Mouse (Mus musculus): ENCODE results near the gene Ankfn1. TPM values are rescaled to one million over a fixed set of nuclear protein-coding genes. Genes with fewer than 3 reads are reported as not detected.

Gene Ankfn1
- polyA plus RNA-seq, 1 experiment from 2014 or later = 2.5 TPM

GRCm38 (mm10) chr11:89606346-89606745 is 171.1 kb downstream of the Ankfn1 start:
- Histone ChIP-seq H3K4me2 (ENCODE audit: low read depth, low read length) (no peak overlapping the region), H3K9ac (ENCODE audit: low read length) (no peak overlapping the region), H3K27ac (ENCODE audit: low read length) (peak overlapping the region; percentile 42), H3K9me3 (ENCODE audit: control insufficient read depth, low read length) (no peaks in the 10 kb centered on the region), H3K4me1 (replicated peaks; ENCODE audit: control insufficient read depth, insufficient read depth, low read length) (peaks cover 4% of the 10 kb centered on the region; the same call in 1 of the 2 replicates), H3K27me3 (ENCODE audit: control insufficient read depth, insufficient read depth, low read depth, low read length) (no peaks in the 10 kb centered on the region), H3K4me3 (ENCODE audit: low read length) (no peak overlapping the region), H3K36me3 (ENCODE audit: control insufficient read depth, insufficient read depth, low read length) (no peaks in the 10 kb centered on the region)
- no peak for ATAC-seq (ENCODE audit: low read depth)
- WGBS = 48% methylated on average over 6 of the region's 6 CpGs

- no peak overlapping the region for H3K27ac ChIP-seq (ENCODE audit: low read length)
- H3K27me3 ChIP-seq (ENCODE audit: control insufficient read depth, insufficient read depth, low read depth, low read length) = no peaks in the 10 kb centered on the region
- H3K9me3 ChIP-seq (ENCODE audit: control insufficient read depth, low read length) = no peaks in the 10 kb centered on the region
- no peak overlapping the region for H3K4me2 ChIP-seq (ENCODE audit: low read depth, low read length)
- WGBS = 70% methylated on average over 5 of the region's 5 CpGs
- ATAC-seq (ENCODE audit: low read depth) = no peak
- H3K36me3 ChIP-seq (ENCODE audit: control insufficient read depth, insufficient read depth, low read length) = no peaks in the 10 kb centered on the region
- H3K4me1 ChIP-seq (replicated peaks; ENCODE audit: control insufficient read depth, insufficient read depth, low read length) = peaks cover 14% of the 10 kb centered on the region
- no peak overlapping the region for H3K9ac ChIP-seq (ENCODE audit: low read length)
- H3K4me3 ChIP-seq (ENCODE audit: low read length) = no peak overlapping the region
Measured at GRCm38 (mm10) chr11:89602966-89603365, 174.5 kb downstream of the Ankfn1 start.

- Histone ChIP-seq H3K4me1 (replicated peaks; ENCODE audit: control insufficient read depth, insufficient read depth, low read length) (peaks cover 10% of the 10 kb centered on the region), H3K4me2 (ENCODE audit: low read depth, low read length) (0 out of 2 replicates have a peak overlapping the region, but pooled peaks have one; percentile 1), H3K27ac (ENCODE audit: low read length) (peak overlapping the region; percentile 40; the same call in 1 of the 2 replicates), H3K27me3 (ENCODE audit: control insufficient read depth, insufficient read depth, low read depth, low read length) (no peaks in the 10 kb centered on the region), H3K9me3 (ENCODE audit: control insufficient read depth, low read length) (no peaks in the 10 kb centered on the region), H3K9ac (ENCODE audit: low read length) (no peak overlapping the region), H3K4me3 (ENCODE audit: low read length) (no peak overlapping the region), H3K36me3 (ENCODE audit: control insufficient read depth, insufficient read depth, low read length) (no peaks in the 10 kb centered on the region)
- WGBS = 25% methylated on average over 8 of the region's 8 CpGs
- ATAC-seq (ENCODE audit: low read depth) = peak; percentile 90
Measured at GRCm38 (mm10) chr11:89600921-89601515, 176.4 kb downstream of the Ankfn1 start.

GRCm38 (mm10) chr11:89590273-89590874 is 187.1 kb downstream of the Ankfn1 start:
- no peaks in the 10 kb centered on the region for H3K4me1 ChIP-seq (replicated peaks; ENCODE audit: control insufficient read depth, insufficient read depth, low read length)
- H3K4me2 ChIP-seq (ENCODE audit: low read depth, low read length) = no peak overlapping the region
- no peaks in the 10 kb centered on the region for H3K36me3 ChIP-seq (ENCODE audit: control insufficient read depth, insufficient read depth, low read length)
- H3K27me3 ChIP-seq (ENCODE audit: control insufficient read depth, insufficient read depth, low read depth, low read length) = no peaks in the 10 kb centered on the region
- no peak overlapping the region for H3K4me3 ChIP-seq (ENCODE audit: low read length)
- peak overlapping the region; percentile 27; the same call in 1 of the 2 replicates for H3K27ac ChIP-seq (ENCODE audit: low read length)
- no peaks in the 10 kb centered on the region for H3K9me3 ChIP-seq (ENCODE audit: control insufficient read depth, low read length)
- 32% methylated on average over 10 of the region's 10 CpGs for WGBS
- peak; percentile 77; the same call in 1 of the 2 replicates for ATAC-seq (ENCODE audit: low read depth)
- no peak overlapping the region for H3K9ac ChIP-seq (ENCODE audit: low read length)

- ATAC-seq (ENCODE audit: low read depth) = no peak
Measured at GRCm38 (mm10) chr11:89586341-89586740, 191.1 kb downstream of the Ankfn1 start.

GRCm38 (mm10) chr11:89579826-89580225 is 197.6 kb downstream of the Ankfn1 start:
- Histone ChIP-seq H3K36me3 (ENCODE audit: control insufficient read depth, insufficient read depth, low read length) (no peaks in the 10 kb centered on the region), H3K27ac (ENCODE audit: low read length) (no peak overlapping the region), H3K4me2 (ENCODE audit: low read depth, low read length) (no peak overlapping the region), H3K4me3 (ENCODE audit: low read length) (no peak overlapping the region), H3K9ac (ENCODE audit: low read length) (no peak overlapping the region), H3K27me3 (ENCODE audit: control insufficient read depth, insufficient read depth, low read depth, low read length) (no peaks in the 10 kb centered on the region), H3K4me1 (replicated peaks; ENCODE audit: control insufficient read depth, insufficient read depth, low read length) (peaks cover 3% of the 10 kb centered on the region; the same call in 1 of the 2 replicates), H3K9me3 (ENCODE audit: control insufficient read depth, low read length) (no peaks in the 10 kb centered on the region)
- 65% methylated on average over 6 of the region's 6 CpGs for WGBS
- ATAC-seq (ENCODE audit: low read depth) = no peak

More at GRCm38 (mm10) chr11:89586341-89586740, 191.1 kb downstream of the Ankfn1 start:
- Histone ChIP-seq H3K9ac (ENCODE audit: low read length) (no peak overlapping the region), H3K27ac (ENCODE audit: low read length) (no peak overlapping the region), H3K4me1 (replicated peaks; ENCODE audit: control insufficient read depth, insufficient read depth, low read length) (peaks cover 3% of the 10 kb centered on the region; the same call in 1 of the 2 replicates), H3K27me3 (ENCODE audit: control insufficient read depth, insufficient read depth, low read depth, low read length) (no peaks in the 10 kb centered on the region), H3K9me3 (ENCODE audit: control insufficient read depth, low read length) (no peaks in the 10 kb centered on the region), H3K4me2 (ENCODE audit: low read depth, low read length) (no peak overlapping the region), H3K36me3 (ENCODE audit: control insufficient read depth, insufficient read depth, low read length) (no peaks in the 10 kb centered on the region), H3K4me3 (ENCODE audit: low read length) (no peak overlapping the region)
- WGBS = 71% methylated on average over 2 of the region's 2 CpGs

GRCm38 (mm10) chr11:89579111-89579510 is 198.3 kb downstream of the Ankfn1 start:
- Histone ChIP-seq H3K36me3 (ENCODE audit: control insufficient read depth, insufficient read depth, low read length) (no peaks in the 10 kb centered on the region), H3K9me3 (ENCODE audit: control insufficient read depth, low read length) (no peaks in the 10 kb centered on the region), H3K4me1 (replicated peaks; ENCODE audit: control insufficient read depth, insufficient read depth, low read length) (peaks cover 3% of the 10 kb centered on the region; the same call in 1 of the 2 replicates), H3K4me2 (ENCODE audit: low read depth, low read length) (no peak overlapping the region), H3K9ac (ENCODE audit: low read length) (no peak overlapping the region), H3K27ac (ENCODE audit: low read length) (no peak overlapping the region), H3K4me3 (ENCODE audit: low read length) (no peak overlapping the region), H3K27me3 (ENCODE audit: control insufficient read depth, insufficient read depth, low read depth, low read length) (no peaks in the 10 kb centered on the region)
- no peak for ATAC-seq (ENCODE audit: low read depth)
- 81% methylated on average over 4 of the region's 4 CpGs for WGBS

- Histone ChIP-seq H3K4me3 (ENCODE audit: low read length) (no peak overlapping the region), H3K27ac (ENCODE audit: low read length) (no peak overlapping the region), H3K4me2 (ENCODE audit: low read depth, low read length) (no peak overlapping the region), H3K4me1 (replicated peaks; ENCODE audit: control insufficient read depth, insufficient read depth, low read length) (no peaks in the 10 kb centered on the region), H3K9ac (ENCODE audit: low read length) (no peak overlapping the region), H3K27me3 (ENCODE audit: control insufficient read depth, insufficient read depth, low read depth, low read length) (no peaks in the 10 kb centered on the region), H3K36me3 (ENCODE audit: control insufficient read depth, insufficient read depth, low read length) (no peaks in the 10 kb centered on the region), H3K9me3 (ENCODE audit: control insufficient read depth, low read length) (no peaks in the 10 kb centered on the region)
- ATAC-seq (ENCODE audit: low read depth) = no peak
- WGBS = 39% methylated on average over 11 of the region's 11 CpGs
Measured at GRCm38 (mm10) chr11:89574269-89574838, 203.1 kb downstream of the Ankfn1 start.

- ATAC-seq (ENCODE audit: low read depth) = no peak
- Histone ChIP-seq H3K4me3 (ENCODE audit: low read length) (no peak overlapping the region), H3K9me3 (ENCODE audit: control insufficient read depth, low read length) (no peaks in the 10 kb centered on the region), H3K27me3 (ENCODE audit: control insufficient read depth, insufficient read depth, low read depth, low read length) (no peaks in the 10 kb centered on the region), H3K4me2 (ENCODE audit: low read depth, low read length) (no peak overlapping the region), H3K9ac (ENCODE audit: low read length) (no peak overlapping the region), H3K4me1 (replicated peaks; ENCODE audit: control insufficient read depth, insufficient read depth, low read length) (no peaks in the 10 kb centered on the region), H3K27ac (ENCODE audit: low read length) (no peak overlapping the region), H3K36me3 (ENCODE audit: control insufficient read depth, insufficient read depth, low read length) (no peaks in the 10 kb centered on the region)
- WGBS = 50% methylated on average over 11 of the region's 11 CpGs
Measured at GRCm38 (mm10) chr11:89569391-89570145, 207.9 kb downstream of the Ankfn1 start.
